Mouse (Mus musculus) bone marrow, adult 2 months (tissue): ENCODE results near the gene Ubqln1.

Source experiments
- CTCF ChIP-seq: fragments of 200-500 bp; IDR thresholded peaks from 2 replicates; pipeline ENCODE4 v1.5.1; 2011; ENCODE audit warnings: low read length, control low read depth; ENCODE audit not compliant: control insufficient read depth, insufficient read depth
- POLR2A ChIP-seq: fragments of 200-500 bp; IDR thresholded peaks from 2 replicates; pipeline ENCODE4 v1.6.1; 2011; ENCODE audit warnings: low read depth, mild to moderate bottlenecking, control low read depth, low read length, borderline replicate concordance; ENCODE audit not compliant: control insufficient read depth

DNA sequence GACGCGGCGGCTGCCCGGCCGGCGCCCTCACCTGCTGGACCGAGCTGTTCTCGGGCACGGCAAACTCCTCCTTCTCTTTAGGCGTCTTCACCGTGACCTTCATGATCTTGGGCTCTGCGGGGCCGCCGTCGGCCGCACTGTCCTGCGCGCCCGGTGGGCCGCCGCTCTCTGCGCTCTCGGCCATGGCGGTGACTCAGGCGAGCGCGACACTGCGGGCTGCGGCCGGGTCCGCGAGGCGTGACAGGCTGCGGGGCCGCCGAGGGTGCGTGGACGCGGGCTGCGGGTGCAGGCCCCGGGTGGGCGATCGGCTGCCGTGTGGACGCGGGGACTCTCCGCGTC lies 231 bp downstream of the Ubqln1 start:
- TF ChIP-seq CTCF (no peak), POLR2A (no peak)
